In the genomic region with DNA sequence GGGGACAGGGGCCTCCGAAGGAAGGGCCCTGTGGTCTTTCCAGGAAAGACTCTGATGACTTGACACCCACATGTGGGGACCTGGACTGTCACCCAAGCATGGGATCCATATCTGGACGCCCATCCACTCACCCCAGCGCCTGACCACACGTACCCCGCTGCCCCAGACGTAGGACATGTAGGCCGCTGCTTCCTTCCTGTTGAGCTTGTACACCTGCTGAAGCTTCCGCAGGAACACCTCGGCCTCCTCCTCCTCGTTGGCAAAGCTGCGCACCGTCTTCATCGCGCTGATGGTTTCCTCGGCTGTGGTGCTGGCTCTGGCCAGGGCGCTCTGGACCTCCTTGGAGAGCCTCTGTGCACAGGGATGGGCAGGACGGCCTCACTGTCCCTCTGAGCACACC, we compare ENCODE assay signal across 13 mouse cellular contexts. TPM values are rescaled to one million over a fixed set of nuclear protein-coding genes. Genes with fewer than 3 reads are reported as not detected.
DNase-seq lines count a peak whose midpoint lies in the region; ATAC-seq and TF ChIP-seq lines count a peak whose summit lies in the region.
"Had no signal": no experiment of that assay in that cellular context is flagged by ENCODE, and none has a peak within 500 bp of the region (broad histone marks: within the 10 kb centered on the region; RNA-seq: fewer than 3 reads in every experiment).

No protein-coding gene starts in this region.

- no peak for DNase-seq in midbrain, embryonic 10.5 days (ENCODE audit: low spot score)
- DNase-seq in midbrain, postnatal 0 days (ENCODE audit: low spot score), result no peak
- peak; percentile 49 to 54 for DNase-seq in natural killer cell, adult 2 months (ENCODE audit: low spot score in 2 of 2)
- peak; percentile 72 for DNase-seq in thymus, postnatal 25 days
- DNase-seq in kidney, adult 9 months, result no peak
- DNase-seq in kidney, postnatal 14 days, result no peak
- DNase-seq: gastrocnemius, postnatal 25 days; layer of hippocampus, adult 9-11 months had no signal

- no peak overlapping the region for H3K4me3 ChIP-seq in forebrain, embryonic 13.5 days
- no peak overlapping the region for H3K4me3 ChIP-seq in forebrain, embryonic 15.5 days
- no peak overlapping the region for H3K4me3 ChIP-seq in midbrain, embryonic 10.5 days
- no peak overlapping the region for H3K4me3 ChIP-seq in midbrain, postnatal 0 days (ENCODE audit: low read depth, low read length)
- H3K4me3 ChIP-seq: erythroblast, embryonic 14.5 days; lung, embryonic 15.5 days had no signal

- no peaks in the 10 kb centered on the region for H3K27me3 ChIP-seq in forebrain, embryonic 13.5 days
- no peaks in the 10 kb centered on the region for H3K27me3 ChIP-seq in forebrain, embryonic 15.5 days
- H3K27me3 ChIP-seq in midbrain, embryonic 10.5 days (ENCODE audit: low read depth, poor library complexity, severe bottlenecking), result peaks cover 11% of the 10 kb centered on the region; the same call in 1 of the 2 replicates
- no peaks in the 10 kb centered on the region for H3K27me3 ChIP-seq in midbrain, postnatal 0 days (ENCODE audit: insufficient read depth, low read length)
- H3K27me3 ChIP-seq: lung, embryonic 15.5 days had no signal

- H3K4me2 ChIP-seq in forebrain, embryonic 13.5 days, result no peak overlapping the region
- no peak overlapping the region for H3K4me2 ChIP-seq in forebrain, embryonic 15.5 days (replicated peaks)
- H3K4me2 ChIP-seq in midbrain, postnatal 0 days (ENCODE audit: low read depth, low read length, poor library complexity, severe bottlenecking), result no peak overlapping the region
- H3K4me2 ChIP-seq: liver, embryonic 11.5 days; lung, embryonic 15.5 days had no signal

- ATAC-seq in forebrain, embryonic 13.5 days, result no peak
- ATAC-seq in forebrain, embryonic 15.5 days (replicated peaks), result no peak
- no peak for ATAC-seq in midbrain, postnatal 0 days (ENCODE audit: low FRiP score)

- H3K4me1 ChIP-seq in forebrain, embryonic 13.5 days, result peaks cover 37% of the 10 kb centered on the region
- H3K4me1 ChIP-seq in forebrain, embryonic 15.5 days, result peaks cover 41% of the 10 kb centered on the region
- peaks cover 36% of the 10 kb centered on the region for H3K4me1 ChIP-seq in midbrain, embryonic 10.5 days
- H3K4me1 ChIP-seq in midbrain, postnatal 0 days (ENCODE audit: insufficient read depth, low read length), result no peaks in the 10 kb centered on the region

- TF ChIP-seq CTCF in midbrain, postnatal 0 days (IDR thresholded peaks at IDR 0.05), result no peak

- peak overlapping the region; percentile 46; the same call in 1 of the 2 replicates for H3K9ac ChIP-seq in forebrain, embryonic 13.5 days
- no peak overlapping the region for H3K9ac ChIP-seq in forebrain, embryonic 15.5 days (replicated peaks)
- no peak overlapping the region for H3K9ac ChIP-seq in midbrain, postnatal 0 days (replicated peaks; ENCODE audit: low read length, poor library complexity, severe bottlenecking)
- H3K9ac ChIP-seq: lung, embryonic 15.5 days had no signal

- peak overlapping the region; percentile 95 for H3K27ac ChIP-seq in forebrain, embryonic 13.5 days
- no peak overlapping the region for H3K27ac ChIP-seq in forebrain, embryonic 15.5 days (replicated peaks)
- H3K27ac ChIP-seq in midbrain, embryonic 10.5 days (replicated peaks), result peak overlapping the region; percentile 55; the same call in 1 of the 2 replicates
- no peak overlapping the region for H3K27ac ChIP-seq in midbrain, postnatal 0 days (ENCODE audit: low read depth, low read length)
- H3K27ac ChIP-seq: lung, embryonic 15.5 days had no signal

- WGBS in forebrain, embryonic 13.5 days, result 93% methylated on average over 17 of the region's 17 CpGs
- WGBS in forebrain, embryonic 15.5 days, result 93% methylated on average over 17 of the region's 17 CpGs
- 95% methylated on average over 17 of the region's 17 CpGs for WGBS in midbrain, embryonic 10.5 days
- WGBS in midbrain, postnatal 0 days, result 92% methylated on average over 17 of the region's 17 CpGs

- no peaks in the 10 kb centered on the region for H3K36me3 ChIP-seq in forebrain, embryonic 13.5 days (ENCODE audit: poor library complexity, severe bottlenecking)
- no peaks in the 10 kb centered on the region for H3K36me3 ChIP-seq in forebrain, embryonic 15.5 days
- no peaks in the 10 kb centered on the region for H3K36me3 ChIP-seq in midbrain, embryonic 10.5 days
- peaks cover 29% of the 10 kb centered on the region for H3K36me3 ChIP-seq in midbrain, postnatal 0 days (ENCODE audit: insufficient read depth, low read length)
- H3K36me3 ChIP-seq: lung, embryonic 15.5 days had no signal

- no peaks in the 10 kb centered on the region for H3K9me3 ChIP-seq in forebrain, embryonic 13.5 days (replicated peaks)
- H3K9me3 ChIP-seq in forebrain, embryonic 15.5 days, result no peaks in the 10 kb centered on the region
- H3K9me3 ChIP-seq in midbrain, embryonic 10.5 days (replicated peaks), result no peaks in the 10 kb centered on the region
- no peaks in the 10 kb centered on the region for H3K9me3 ChIP-seq in midbrain, postnatal 0 days (ENCODE audit: low read length)
- H3K9me3 ChIP-seq: lung, embryonic 15.5 days had no signal

RNA-seq across cellular contexts. Expression of a gene that starts 15.7 kb away (rescaled TPM):
- polyA plus RNA-seq in forebrain, embryonic 13.5 days (2015; fragmentation: Nextera tagmentation; extraction: Ambion mirVana), result 5.8 and 6.1 TPM in 2 replicates
- 10.9 TPM in 2 replicates for polyA plus RNA-seq in forebrain, embryonic 15.5 days (2015; fragmentation: Nextera tagmentation; extraction: Ambion mirVana)
- 0.54 and 1.1 TPM in 2 replicates for polyA plus RNA-seq in midbrain, embryonic 10.5 days (2016; fragmentation: Nextera tagmentation; extraction: Ambion mirVana)
- total RNA-seq in midbrain, postnatal 0 days (2014; rRNA removed), result 41.7 and 42.1 TPM in 2 replicates
- polyA plus RNA-seq in midbrain, postnatal 0 days (2015; fragmentation: Nextera tagmentation; extraction: Ambion mirVana), result 29.6 and 30.1 TPM in 2 replicates

RNA-seq across cellular contexts. Expression of a gene that starts 32.2 kb away (rescaled TPM):
- polyA plus RNA-seq in forebrain, embryonic 13.5 days (2015; fragmentation: Nextera tagmentation; extraction: Ambion mirVana), result 23.5 and 24.3 TPM in 2 replicates
- 34.7 and 35.0 TPM in 2 replicates for polyA plus RNA-seq in forebrain, embryonic 15.5 days (2015; fragmentation: Nextera tagmentation; extraction: Ambion mirVana)
- polyA plus RNA-seq in midbrain, embryonic 10.5 days (2016; fragmentation: Nextera tagmentation; extraction: Ambion mirVana), result 18.1 TPM in 2 replicates
- total RNA-seq in midbrain, postnatal 0 days (2014; rRNA removed), result 54.5 and 70.4 TPM in 2 replicates
- 36.2 and 39.5 TPM in 2 replicates for polyA plus RNA-seq in midbrain, postnatal 0 days (2015; fragmentation: Nextera tagmentation; extraction: Ambion mirVana)

RNA-seq across cellular contexts. Expression of a gene that starts 36.0 kb away (rescaled TPM):
- polyA plus RNA-seq in forebrain, embryonic 13.5 days (2015; fragmentation: Nextera tagmentation; extraction: Ambion mirVana), result 80.8 and 83.0 TPM in 2 replicates
- 72.7 and 75.5 TPM in 2 replicates for polyA plus RNA-seq in forebrain, embryonic 15.5 days (2015; fragmentation: Nextera tagmentation; extraction: Ambion mirVana)
- 123 and 132 TPM in 2 replicates for polyA plus RNA-seq in midbrain, embryonic 10.5 days (2016; fragmentation: Nextera tagmentation; extraction: Ambion mirVana)
- 40.8 and 47.3 TPM in 2 replicates for total RNA-seq in midbrain, postnatal 0 days (2014; rRNA removed)
- polyA plus RNA-seq in midbrain, postnatal 0 days (2015; fragmentation: Nextera tagmentation; extraction: Ambion mirVana), result 120 and 124 TPM in 2 replicates

RNA-seq across cellular contexts. Expression of a gene that starts 47.8 kb away (rescaled TPM):
- 86.5 and 92.2 TPM in 2 replicates for polyA plus RNA-seq in forebrain, embryonic 13.5 days (2015; fragmentation: Nextera tagmentation; extraction: Ambion mirVana)
- 106 and 109 TPM in 2 replicates for polyA plus RNA-seq in forebrain, embryonic 15.5 days (2015; fragmentation: Nextera tagmentation; extraction: Ambion mirVana)
- 58.1 and 69.2 TPM in 2 replicates for polyA plus RNA-seq in midbrain, embryonic 10.5 days (2016; fragmentation: Nextera tagmentation; extraction: Ambion mirVana)
- total RNA-seq in midbrain, postnatal 0 days (2014; rRNA removed), result 52.3 and 75.5 TPM in 2 replicates
- 54.3 and 56.2 TPM in 2 replicates for polyA plus RNA-seq in midbrain, postnatal 0 days (2015; fragmentation: Nextera tagmentation; extraction: Ambion mirVana)

Comparison
In these comparisons a context has a peak if more than half of its experiments do, and no peak if none do; other contexts are left out.
1. H3K27ac ChIP-seq: peak in forebrain, embryonic 13.5 days (single experiment) and midbrain, embryonic 10.5 days (single experiment); none in forebrain, embryonic 15.5 days (single experiment) and midbrain, postnatal 0 days (single experiment).
2. DNase-seq: peak in natural killer cell, adult 2 months (2 of 2) and thymus, postnatal 25 days (single experiment); none in midbrain, embryonic 10.5 days (single experiment), midbrain, postnatal 0 days (single experiment), kidney, adult 9 months (single experiment) and kidney, postnatal 14 days (single experiment).